Mouse (Mus musculus) hindlimb bud, embryonic 11.5 days (tissue): ENCODE results near the gene Slc52a3.

ENCODE experiments used
- DNase-seq: peaks from one replicate; pipeline ENCODE4 v3.0.0-alpha.2; 2012; ENCODE audit warnings: low read depth, low spot score; ENCODE audit errors: extremely low spot score

Gene Slc52a3

DNA sequence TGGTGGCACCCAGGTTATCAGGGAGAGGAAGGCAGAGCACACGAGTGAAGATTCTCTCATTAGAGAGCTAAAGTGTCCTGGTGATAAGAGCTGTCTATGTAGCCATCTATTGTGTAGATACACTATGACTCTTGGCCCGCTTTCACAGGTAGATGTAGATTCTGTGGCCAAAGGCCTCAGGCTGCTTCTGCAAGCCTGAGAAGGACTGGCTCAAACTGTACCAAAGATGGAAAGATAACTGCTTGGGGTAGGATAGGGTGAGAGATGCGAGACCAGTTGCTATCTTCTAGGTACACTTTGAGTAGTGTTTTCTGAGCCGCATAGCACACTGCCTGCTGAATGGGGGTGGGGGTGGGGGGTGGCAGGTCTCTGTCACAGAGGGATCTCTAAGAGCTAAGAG, 2.6 kb downstream of the Slc52a3 start:
- no peak for DNase-seq

DNA sequence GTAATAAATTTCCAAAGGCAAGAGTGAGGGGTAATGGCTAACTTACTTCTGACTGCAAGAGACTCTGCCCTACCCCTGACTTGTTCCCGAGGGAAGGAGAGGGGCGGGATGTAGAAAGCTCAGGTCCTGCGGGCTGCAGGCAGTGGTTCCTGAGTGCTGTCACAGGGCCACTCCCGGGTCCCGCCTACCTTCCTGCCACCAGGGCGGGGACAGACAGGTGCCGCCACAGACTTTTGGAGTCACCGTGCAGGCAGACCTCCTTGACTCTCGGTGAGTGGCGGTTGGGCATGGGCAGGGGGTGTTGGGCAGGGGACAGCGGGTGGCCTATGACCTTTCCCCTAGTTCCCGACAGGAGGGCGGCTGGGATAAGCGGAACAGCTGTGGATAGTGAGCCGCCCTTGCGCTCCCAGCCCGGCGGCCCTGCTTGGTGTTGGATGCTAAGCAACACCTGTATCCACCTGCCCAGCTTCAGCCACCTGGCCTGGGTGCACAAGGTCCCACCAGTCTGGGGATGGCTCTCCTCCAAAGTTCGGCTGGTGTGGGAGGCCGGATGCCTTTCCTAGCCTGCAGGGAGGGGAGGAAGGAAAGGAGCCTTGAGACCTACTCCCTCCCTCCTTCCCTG, 3.5 kb downstream of the Slc52a3 start:
- DNase-seq: no peak

DNA sequence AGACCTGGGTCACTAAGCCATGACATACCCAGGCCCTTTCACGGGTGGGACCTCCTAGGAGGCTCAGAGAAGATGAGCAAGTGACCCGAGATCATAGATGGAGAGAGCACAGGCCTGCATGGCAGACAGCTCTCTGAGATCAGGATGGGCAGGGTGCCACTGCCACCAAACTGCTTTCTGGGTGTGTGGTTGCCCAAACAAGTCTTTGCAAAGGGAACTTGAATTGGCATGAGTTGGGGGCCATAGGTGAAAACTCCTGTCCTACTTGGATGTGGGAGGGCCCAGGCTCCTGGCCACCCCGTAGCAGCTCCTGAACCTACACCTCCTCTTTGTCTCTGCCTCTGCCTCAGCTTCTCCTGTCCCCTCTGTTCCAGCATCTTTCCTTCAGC, 4.0 kb downstream of the Slc52a3 start:
- no peak for DNase-seq

DNA sequence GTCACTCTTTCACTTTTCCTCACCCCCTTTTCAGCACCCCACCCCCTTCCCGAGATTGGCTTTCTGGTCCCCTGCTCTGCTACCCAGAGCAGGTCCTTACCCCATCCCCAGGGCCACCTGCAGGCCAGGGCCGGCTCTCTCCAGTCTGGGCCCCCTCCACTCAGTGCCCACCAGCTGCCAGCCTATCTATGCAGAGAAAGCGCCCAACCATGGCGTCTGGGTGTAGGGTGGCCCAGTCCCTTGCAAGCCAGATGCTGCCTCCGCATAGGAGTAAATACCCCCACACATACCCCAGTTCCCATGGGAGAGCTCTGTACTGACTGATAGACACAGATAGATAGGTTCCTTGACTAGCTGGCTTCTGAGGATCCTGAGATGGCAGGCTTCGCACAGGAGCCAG, 4.4 kb downstream of the Slc52a3 start:
- no peak for DNase-seq

DNA sequence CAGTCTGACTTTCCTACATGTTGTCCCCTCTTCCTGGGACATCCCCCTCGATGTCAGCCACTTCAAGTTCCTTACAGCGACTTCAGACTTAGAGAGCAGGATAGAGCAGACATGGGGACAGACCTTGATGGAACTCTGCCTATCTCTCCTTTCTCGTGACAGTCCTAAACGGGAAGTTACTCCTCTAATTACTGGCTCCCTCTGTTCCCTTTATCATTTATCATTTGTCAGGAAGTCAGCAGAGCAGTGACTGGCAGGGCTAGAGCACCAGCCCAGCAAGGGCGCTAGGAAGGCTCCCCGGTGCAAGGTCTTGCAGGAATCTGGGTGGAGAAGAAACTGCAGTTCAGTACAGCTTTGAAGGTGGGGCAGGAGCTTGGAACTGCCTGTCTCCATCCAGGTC, 6.2 kb downstream of the Slc52a3 start:
- DNase-seq: no peak

DNA sequence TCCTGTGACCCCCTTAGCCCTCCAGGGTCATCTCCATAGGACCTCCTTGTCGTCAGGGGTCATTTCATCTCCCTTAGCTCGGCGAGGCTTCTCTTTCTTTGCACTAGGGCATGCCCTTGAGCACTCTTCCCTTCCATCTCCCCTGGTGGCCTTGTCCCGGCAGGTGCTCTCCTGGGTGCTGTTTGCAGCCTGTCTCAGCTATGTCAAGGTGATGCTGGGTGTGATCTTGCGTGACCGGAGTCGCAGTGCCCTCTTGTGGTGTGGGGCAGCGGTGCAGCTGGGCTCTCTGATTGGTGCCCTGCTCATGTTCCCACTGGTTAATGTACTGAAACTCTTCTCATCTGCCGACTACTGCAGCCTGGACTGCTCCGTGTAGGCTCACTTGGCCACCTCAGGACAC, 11.5 kb downstream of the Slc52a3 start:
- DNase-seq: no peak

DNA sequence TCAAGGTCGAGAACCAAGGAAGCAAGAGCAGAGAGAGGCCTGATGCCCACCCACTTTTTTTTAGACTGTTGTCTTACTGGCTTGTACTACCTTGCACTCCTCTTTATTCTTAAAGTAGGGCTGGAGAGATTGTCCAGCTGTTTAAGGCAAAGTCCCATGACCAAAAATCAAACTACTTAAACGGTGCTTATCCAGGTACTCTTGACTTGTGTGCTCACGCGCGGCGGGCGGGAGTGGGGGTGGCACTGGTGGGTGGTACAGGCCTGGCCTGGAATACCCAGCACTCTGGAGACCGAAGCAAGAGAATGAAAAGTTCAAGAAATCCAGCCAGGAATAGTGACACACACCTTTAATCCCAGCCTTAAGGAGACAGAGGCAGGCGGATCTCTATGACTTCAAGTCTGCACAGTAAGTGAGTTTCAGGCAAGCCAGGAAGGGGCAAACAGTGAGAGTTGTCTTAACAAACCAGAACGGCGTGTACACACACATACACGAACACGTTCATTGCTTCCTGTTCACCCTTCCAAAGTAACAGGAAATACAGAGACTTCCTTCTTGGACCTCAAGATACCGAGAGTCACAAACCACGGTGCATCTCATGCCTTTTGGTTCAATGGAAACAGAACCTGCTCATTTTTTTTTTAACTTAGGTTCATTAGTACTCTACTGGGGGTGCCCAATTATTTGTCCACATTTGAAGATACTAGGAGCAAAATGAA, 12.9 kb downstream of the Slc52a3 start:
- no peak for DNase-seq

DNA sequence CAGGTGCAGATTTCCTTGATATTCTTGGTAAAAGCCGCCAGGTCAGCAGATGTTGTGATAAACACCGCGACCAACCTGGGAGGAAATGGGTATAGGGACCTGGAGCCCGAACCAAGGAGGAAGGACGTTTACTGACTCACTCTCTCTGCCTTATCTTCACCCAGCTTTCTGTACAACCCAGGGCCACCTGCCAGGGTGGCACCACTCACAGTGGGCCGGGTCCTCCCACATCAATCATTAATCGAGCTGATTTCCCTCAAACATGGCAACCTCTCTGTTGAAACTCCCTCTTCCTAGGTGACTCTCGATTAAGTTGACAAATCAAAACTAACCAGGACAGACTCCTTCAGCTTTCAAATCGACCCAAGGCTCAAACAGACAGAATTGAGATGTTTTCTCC, 13.9 kb downstream of the Slc52a3 start:
- no peak for DNase-seq

DNA sequence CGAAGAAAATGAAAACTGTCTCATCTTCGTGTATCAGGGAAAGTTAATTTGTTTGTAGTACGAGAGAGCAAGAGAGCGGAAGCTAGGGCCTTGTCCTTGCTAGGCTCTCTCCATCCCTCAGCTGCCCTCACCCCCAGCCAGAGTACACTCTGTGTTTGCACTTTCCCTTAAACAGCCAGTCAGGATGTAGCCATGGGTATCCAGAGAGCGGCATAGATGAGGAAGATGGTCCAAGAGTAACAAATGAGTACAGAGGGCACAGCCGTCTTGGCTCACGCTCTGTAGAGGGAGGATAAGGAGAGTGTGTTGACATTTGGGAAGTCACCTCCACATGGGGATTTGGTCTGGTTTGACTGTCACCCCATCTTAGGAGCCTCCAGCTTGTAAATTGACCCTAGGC, 14.3 kb downstream of the Slc52a3 start:
- no peak for DNase-seq

DNA sequence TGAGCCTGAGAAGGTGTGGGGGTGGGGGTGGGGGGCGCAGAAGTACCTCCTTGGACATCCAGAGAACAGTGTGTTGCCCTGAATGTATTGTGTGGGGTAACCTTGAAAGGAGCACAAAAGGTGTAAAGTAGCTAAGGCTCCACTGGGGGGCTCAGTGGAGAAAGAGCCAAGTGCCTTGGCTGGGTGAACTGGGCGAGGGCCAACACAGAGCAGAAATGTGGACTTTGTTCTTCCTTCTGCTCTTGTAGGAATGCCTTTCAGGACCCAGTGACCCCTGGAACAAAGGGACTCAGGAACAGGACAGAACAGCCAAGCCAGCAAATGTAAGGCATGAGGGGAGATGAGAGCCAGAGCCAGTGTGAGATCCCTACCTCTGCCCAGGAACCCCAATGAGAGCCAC, 15.4 kb downstream of the Slc52a3 start:
- no peak for DNase-seq

DNA sequence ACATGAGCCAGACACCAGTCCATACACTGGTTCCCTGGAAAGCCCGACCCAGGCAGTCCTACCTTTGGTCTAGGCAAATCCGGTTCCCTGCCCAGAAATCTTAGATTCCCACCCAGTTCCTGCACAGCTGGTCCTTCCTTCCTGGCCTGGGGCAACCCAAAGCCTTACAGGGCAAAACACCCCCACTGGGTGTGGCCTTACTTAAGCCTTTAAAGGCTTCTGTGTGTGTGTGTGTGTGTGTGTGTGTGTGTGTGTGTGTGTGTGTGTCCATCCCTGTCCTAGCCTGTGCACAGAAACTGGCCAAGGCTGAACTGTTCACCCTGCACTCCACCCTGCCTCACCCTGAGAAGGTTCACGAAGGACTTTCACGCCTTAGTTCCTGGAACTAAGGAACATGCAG, 15.9 kb downstream of the Slc52a3 start:
- DNase-seq: no peak

DNA sequence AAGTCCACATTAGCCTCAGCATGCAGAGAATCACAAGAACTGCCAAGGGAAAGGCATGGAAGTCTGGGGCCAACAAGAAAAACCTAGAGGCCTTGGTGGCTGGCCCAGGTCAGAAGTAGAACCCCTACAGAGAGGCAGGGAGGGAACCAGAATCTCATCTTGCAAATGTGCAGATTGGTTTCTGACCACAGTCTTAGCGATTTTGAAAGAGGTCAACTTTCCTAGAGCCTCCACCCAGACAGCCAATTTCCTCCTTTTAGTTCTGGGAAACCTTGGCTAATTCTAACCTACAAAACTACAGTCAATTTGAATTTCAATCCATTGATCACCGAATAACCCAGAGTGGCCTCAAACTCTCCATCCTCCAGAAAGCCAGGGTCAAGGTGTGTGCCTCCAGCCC, 16.4 kb downstream of the Slc52a3 start:
- DNase-seq: no peak

DNA sequence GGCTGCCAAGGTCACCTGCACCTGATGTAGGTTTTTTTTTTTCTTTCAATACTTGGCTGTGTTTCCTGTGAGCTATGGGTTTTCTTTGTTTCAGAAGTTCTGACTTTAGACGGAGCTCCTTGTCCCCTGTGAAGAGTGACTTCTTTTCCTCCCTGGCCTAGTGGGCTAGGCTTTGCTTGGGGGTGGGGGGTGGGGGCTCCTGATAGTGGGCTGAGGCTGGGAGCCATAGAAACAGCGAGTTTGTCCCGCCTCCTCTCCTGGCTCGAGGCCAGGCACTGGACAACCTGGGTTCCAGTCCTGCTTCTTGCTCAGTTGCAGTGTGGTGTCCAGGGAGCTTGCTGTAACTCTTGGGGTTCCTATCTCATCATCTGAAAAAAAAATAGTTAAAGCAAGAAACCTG, 19.7 kb downstream of the Slc52a3 start:
- DNase-seq: no peak

DNA sequence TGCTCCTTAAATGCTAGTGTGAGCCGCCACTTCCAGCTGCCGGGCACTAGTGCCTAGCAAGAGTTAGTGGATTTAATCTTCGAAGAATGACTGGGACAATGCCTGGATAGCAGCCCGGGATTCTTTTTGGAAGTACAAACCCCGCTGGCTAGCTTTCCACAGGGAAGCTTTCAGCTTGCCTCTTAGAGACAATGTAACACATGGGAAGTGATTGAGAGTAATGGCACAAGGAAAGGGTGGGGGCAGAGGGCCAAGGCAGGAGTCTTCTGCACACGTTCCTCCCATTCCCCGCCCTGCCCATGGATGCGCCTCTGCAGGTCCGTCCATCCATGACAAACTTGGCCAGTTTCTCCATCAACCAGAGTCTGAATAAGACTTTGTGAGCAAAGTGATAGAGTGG, 20.4 kb downstream of the Slc52a3 start:
- DNase-seq: no peak

DNA sequence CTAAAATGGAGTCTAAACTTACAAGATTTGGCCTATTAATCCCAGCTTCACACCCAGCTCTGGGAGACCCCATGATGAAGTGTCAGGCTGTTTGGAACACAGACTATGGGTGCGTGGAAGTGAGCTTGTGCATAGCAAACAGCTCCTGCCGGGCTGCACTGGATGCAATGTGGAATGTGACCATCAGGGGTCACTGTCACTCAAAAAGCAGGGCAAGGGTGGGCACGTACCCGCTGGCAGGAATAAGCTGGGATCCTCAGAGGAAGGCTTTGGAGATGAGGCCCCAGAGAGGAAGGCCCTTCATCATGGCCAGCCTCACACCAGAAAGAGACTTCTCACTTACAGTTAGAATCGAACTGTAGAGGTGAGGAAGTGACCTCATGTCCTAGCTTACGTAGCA, 23.9 kb downstream of the Slc52a3 start:
- DNase-seq: no peak

DNA sequence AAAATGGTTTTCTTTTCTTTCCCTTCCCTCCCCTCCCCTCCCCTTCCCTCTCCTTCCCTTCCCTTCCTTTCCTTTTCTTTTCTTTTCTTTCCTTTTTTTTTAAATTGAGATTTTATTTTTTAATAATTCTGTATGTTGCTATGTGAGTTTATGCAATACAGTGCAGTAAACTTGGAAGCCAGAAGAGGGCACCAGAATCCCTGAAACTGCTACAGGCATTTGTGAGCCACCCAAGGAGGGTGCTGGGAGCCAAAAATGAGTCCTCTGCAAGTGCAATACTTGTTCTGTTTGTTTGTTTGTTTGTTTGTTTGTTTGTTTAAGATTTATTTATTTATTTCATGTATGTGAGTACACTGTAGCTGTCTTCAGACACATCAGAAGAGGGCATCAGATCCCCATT, 25.7 kb downstream of the Slc52a3 start:
- no peak for DNase-seq

DNA sequence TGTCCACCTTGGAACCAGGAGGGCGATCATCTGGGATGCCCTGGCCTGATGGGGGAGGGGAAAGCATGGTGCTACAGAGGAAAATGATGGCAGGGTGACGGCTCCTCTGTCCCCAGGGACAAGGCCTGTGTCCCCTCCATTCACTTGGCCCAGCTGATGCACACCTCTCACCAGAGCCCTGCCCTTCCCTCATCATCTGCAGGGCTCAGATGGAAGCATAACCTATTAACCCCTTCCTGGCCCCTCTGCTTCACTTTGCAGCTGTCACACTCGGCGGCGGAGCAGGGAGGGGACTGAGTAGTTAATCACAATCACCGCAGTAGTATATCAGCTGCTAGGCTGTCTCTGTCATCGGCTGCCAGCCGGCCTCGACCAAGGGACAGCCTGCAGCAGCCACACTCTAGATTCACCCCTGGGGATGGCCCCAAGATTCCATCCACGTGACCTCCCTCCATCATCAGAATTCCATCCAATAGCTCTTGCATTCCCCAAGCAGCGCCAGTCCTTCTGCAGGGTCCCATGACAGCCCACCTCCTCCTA, 28.6 kb downstream of the Slc52a3 start:
- no peak for DNase-seq

DNA sequence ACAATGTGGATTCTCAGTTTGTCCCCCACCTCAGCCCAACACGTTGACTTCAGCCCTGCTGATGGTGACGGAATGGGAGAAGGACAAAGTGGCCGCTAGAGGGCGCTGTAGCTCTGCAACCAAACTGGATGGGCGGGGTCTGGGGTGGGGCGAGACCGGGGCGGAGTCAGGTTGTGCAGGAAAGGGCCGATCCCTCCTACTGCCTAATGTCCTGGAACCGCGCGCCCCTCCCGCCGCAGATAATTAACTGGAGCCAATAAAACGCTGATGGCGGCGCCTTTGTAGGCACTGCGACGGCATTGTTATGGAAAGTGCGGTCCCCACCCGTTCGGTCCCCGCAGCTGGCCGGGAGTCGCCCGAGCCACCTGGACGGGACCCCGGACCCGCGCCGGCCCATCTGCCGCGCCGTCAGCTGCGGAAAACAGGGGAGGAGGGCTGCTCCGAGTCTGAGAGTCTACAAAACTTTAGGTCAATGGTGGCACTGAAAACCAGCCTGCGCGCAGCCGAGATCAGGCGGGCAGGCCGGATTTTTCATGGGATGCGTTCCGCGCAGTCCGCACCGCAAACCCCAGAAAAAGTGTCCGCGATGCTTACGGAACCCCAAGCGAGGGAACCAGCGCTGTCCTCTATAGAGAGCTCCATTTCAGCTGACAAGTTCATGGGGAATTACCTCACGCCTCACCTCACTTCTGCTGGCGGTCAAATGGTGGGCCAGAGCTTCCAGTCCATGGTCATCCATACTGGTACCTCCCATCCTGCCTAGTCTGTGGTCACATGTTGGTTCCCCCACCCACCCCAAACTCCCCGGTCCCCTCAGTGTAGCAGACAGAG, 33.2 kb downstream of the Slc52a3 start:
- DNase-seq: peak; percentile 83

DNA sequence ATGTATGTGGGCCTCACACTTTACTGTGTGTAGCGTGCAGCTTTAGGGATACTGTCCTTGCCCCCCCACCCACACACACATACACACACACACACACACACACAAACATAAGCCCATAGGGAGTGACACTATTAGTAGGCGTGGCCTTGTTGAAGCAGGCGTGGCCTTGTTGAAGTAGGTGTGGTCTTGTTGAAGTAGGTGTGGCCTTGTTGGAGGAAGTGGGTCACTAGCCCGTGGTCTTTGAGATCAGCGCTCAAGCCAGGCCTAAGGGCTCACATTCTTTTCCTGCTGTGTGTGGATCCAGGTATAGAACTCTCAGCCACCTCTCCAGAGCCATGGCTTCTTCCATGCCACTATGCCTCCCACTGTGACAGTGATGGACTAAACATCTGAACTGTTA, 34.7 kb downstream of the Slc52a3 start:
- no peak for DNase-seq

DNA sequence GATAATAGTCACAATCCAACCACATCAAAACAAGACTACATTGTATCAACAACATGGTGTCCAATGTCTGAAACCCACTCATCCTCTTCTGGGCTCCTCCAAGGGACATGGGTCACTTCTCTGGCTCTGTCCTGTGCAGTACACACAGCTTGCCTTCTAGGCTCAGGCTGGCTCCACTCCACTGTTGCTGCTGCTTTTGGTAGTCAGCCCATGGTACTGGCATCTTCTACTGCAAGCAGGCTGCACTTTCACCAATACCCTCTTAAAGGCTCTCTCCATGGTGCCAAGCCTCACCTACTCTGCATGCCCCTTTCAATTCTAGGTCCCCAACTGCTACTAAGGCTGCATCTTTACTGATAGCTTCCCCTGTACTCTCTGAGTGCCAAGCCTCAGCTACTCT, 43.8 kb downstream of the Slc52a3 start:
- no peak for DNase-seq

DNA sequence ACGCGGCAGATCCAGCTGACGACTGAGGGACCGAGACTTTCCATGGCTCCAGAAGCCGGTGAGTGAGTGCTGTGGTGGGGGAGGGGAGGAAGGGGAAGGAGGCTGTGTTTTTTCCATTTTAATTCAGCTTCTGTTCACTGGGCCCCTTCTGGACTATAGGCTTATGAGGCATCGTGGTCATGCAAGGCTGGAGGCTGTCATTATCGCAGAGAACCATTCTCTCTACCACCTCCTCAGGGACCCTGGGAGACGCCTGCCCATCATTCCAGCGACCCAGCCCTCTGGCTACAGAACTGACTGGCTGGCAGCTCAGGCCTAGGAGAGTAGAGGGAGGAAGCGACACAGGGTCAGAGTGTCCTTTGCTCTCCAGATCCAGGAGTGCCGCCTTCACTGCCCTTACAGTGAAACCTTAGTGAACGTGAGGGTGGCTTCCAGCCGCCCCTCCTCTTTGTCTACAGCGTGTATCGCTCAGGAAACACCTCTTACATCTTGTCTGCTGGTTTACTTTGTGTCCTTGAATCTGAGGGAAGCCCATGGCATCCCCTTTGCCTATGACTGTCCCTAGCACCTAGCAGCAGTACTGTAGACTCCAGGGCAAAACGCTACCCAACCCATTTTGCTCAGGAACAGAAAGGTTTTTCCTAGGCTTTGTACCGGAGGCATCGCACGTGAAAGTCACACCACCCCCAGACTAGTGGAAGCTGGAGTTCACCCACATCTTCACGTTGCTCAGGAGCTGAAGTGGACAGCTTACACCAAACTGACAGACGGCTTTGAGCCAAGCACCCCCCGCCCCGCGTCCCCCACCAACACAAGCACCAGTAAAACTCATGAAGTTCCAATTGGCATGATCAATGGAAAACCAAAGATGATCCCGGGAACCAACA, 51.0 kb downstream of the Slc52a3 start:
- no peak for DNase-seq
